Mouse (Mus musculus): ENCODE measurements around the gene Gm4871.

DNA sequence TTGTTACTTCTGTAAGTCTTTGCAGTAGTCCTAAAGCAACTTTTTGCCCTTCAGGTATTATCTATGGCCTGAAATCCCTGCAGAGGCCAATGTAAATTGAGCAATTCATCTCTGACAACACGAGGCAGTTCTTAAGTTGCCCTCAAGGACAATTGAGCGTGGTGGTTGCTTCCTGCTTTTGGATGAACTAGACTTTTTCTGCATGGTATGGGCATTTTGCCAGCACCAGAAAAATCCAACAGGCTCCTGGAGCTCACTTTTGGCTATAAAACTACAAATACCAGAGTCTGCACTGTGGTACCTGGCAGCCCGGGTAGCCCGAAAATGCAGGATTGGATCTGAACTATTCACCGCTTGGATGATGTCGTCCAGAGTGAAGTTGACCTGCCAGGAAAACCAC, 27.0 kb downstream of the Gm4871 start:
- TF ChIP-seq POLR2A (IDR thresholded peaks at IDR 0.05; ENCODE audit: extremely low read depth, insufficient read depth, low read length) (no peak), CTCF (IDR thresholded peaks at IDR 0.05; ENCODE audit: low read depth, low read length) (no peak)

All from liver, adult 2 months (tissue).